Mouse (Mus musculus) forebrain, embryonic 14.5 days (tissue): ENCODE measurements at regions not wholly inside any gene's neighbourhood (a gene's known extent, or its start where the extent isn't known, plus 50 kb on each side); places are given as distances from the start of the nearest gene placed in this dataset. TPM values are rescaled to one million over a fixed set of nuclear protein-coding genes. Genes with fewer than 3 reads are reported as not detected.
"Not testable (repeated sequence)": the region's sequence is repeated elsewhere in the genome, so short reads cannot be mapped to it uniquely, and the experiment has no call there.

Experiments used
- ATAC-seq: fragments of 200-750 bp; cut with Nextera tagmentation; 2 replicates; pipeline ENCODE4 v1.8.0; 2017; ENCODE audit warnings: mild to moderate bottlenecking, moderate library complexity
- DNase-seq: peaks from one replicate; pipeline ENCODE4 v3.0.0-alpha.2; 2015; ENCODE audit warnings: low spot score
- H3K27ac ChIP-seq: fragments of 300-500 bp; sonication (generic); 2 replicates; pipeline ENCODE4 v1.5.1; 2014; ENCODE audit warnings: low read depth, mild to moderate bottlenecking, control low read depth, low read length, moderate library complexity
- H3K27me3 ChIP-seq: fragments of 300-500 bp; sonication (generic); replicated peaks from 2 replicates; pipeline ENCODE4 v1.6.1; 2014; ENCODE audit warnings: low read length, control low read depth, mixed read lengths; ENCODE audit not compliant: control insufficient read depth, insufficient read depth
- H3K36me3 ChIP-seq: fragments of 300-500 bp; sonication (generic); 2 replicates; pipeline ENCODE4 v1.6.1; 2014; ENCODE audit warnings: low read length, control low read depth; ENCODE audit not compliant: control insufficient read depth, insufficient read depth
- H3K4me1 ChIP-seq: fragments of 300-500 bp; sonication (generic); 2 replicates; pipeline ENCODE4 v1.6.1; 2014; ENCODE audit warnings: antibody characterized with exemption, low read length, control low read depth; ENCODE audit not compliant: control insufficient read depth, insufficient read depth
- H3K4me2 ChIP-seq: fragments of 300-500 bp; sonication (generic); 2 replicates; pipeline ENCODE4 v1.6.1; 2014; ENCODE audit warnings: mild to moderate bottlenecking, control low read depth, low read length
- H3K4me3 ChIP-seq: fragments of 300-500 bp; sonication (generic); 2 replicates; pipeline ENCODE4 v1.5.1; 2014; ENCODE audit warnings: low read depth, low read length, control low read depth
- H3K9ac ChIP-seq: fragments of 300-500 bp; sonication (generic); 2 replicates; pipeline ENCODE4 v1.6.1; 2014; ENCODE audit warnings: mild to moderate bottlenecking, low read length, control low read depth, moderate library complexity
- H3K9me3 ChIP-seq: fragments of 300-500 bp; sonication (generic); replicated peaks from 2 replicates; pipeline ENCODE4 v1.6.1; 2016; ENCODE audit warnings: low read length, control low read depth, mixed read lengths; ENCODE audit not compliant: control insufficient read depth
- WGBS: fragments of 180-500 bp; shearing (Covaris S2); extraction: QIAGEN DNeasy Blood & Tissue Kit; methylation state at CpG from one replicate; pipeline ENCODE4 v1.1.7; 2014; 5-methylcytosine and 5-hydroxymethylcytosine counted together
- microRNA-seq: library from miRNA; unstranded; fragments of <30 nt; microRNA quantifications from one replicate; pipeline ENCODE4, GENCODE M21; 2016

- H3K36me3 ChIP-seq, ATAC-seq, DNase-seq, H3K9me3 ChIP-seq, H3K27me3 ChIP-seq, H3K9ac ChIP-seq, H3K4me2 ChIP-seq, H3K27ac ChIP-seq, H3K4me3 ChIP-seq, H3K4me1 ChIP-seq: not testable (repeated sequence)
- 70% methylated on average over 1 of the region's 1 CpGs for WGBS
Measured at GRCm38 (mm10) chr12:15002401-15002800, 814.3 kb downstream of the Trib2 start.

Small RNA genes lying in the stretch of these regions (microRNA-seq; reads per million reads assigned to microRNA genes)
- not detected for gene Gm27682
